Mouse (Mus musculus): ENCODE results near the gene Tmem199. TPM values are rescaled to one million over a fixed set of nuclear protein-coding genes. Genes with fewer than 3 reads are reported as not detected.
A peak's percentile ranks its signal among the peaks of the same experiment; 100 is the strongest.

Tmem199 gene
- polyA plus RNA-seq, 1 experiment from 2014 or later = 30.1 TPM

DNA sequence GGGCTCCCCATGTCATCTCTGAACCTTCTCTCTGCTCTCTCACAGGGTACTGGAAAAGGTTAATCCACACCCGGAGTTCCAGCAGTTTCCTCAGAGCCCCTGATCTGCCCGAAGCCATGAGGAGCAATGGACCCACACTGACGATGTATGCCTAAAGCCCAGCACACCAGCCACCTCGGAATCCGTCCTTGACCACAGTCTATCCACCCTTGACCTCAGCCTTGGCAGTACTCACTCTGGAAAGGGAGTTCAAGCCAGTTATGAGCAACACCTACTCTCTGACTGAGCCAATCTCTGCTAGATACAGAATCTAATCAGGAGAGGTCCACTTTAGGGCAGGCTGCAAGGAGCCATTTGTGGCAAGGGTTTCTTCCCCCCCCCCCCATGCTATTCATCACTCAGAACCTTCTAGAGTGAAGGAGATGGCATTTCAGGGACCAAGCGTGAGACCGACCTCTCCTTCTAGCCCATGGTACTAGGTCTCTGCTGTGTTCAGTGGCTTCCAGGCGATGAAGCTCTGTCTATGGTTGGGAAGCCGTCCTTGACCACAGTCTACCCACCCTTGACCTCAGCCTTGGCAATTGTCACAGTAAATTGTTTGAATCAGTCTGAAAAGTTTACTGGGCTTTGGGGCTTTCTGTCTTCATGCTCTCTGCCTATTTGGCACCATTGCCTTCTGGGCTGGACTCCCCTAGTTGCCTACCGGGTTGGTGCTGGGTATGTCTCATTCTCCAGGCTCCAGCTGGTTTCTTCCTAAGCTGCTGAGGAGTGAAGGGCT lies 40.5 kb downstream of the Tmem199 start:
- no peak for ATAC-seq (ENCODE audit: low read depth)
- Histone ChIP-seq H3K4me2 (no peak overlapping the region), H3K9me3 (replicated peaks) (no peaks in the 10 kb centered on the region), H3K27ac (no peak overlapping the region), H3K36me3 (no peaks in the 10 kb centered on the region), H3K4me1 (replicated peaks) (peaks cover 7% of the 10 kb centered on the region), H3K4me3 (replicated peaks) (no peak overlapping the region), H3K27me3 (no peaks in the 10 kb centered on the region), H3K9ac (no peak overlapping the region)
- no peak for DNase-seq
- 60% methylated on average over 10 of the region's 10 CpGs for WGBS (ENCODE audit: insufficient replicate concordance)

DNA sequence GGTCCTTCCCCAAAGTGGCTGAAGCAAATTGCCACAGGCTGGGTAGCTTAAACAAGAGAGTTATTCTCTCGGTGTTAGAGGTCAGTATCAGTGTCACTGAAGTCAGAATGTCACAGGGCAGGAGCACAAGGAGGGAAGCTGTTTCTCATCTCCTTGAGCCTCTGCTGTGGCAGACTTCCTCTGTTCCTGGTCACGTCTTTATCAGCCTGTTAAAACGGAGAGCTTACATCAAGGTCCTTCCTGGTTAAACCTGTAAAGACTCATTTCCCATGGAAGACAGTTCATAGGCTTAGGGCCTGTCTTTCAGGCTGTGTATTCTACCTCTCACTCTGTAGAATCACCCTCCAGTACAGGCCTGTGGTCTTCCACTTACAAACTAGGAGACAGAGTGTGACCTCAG lies 44.0 kb downstream of the Tmem199 start:
- no peaks in the 10 kb centered on the region for H3K9me3 ChIP-seq (replicated peaks)
- no peak for DNase-seq
- H3K4me1 ChIP-seq (replicated peaks) = peaks cover 43% of the 10 kb centered on the region
- H3K27ac ChIP-seq = no peak overlapping the region
- no peak overlapping the region for H3K4me3 ChIP-seq (replicated peaks)
- no peak overlapping the region for H3K4me2 ChIP-seq
- WGBS (ENCODE audit: insufficient replicate concordance) = 23% methylated on average over 3 of the region's 3 CpGs
- H3K36me3 ChIP-seq = no peaks in the 10 kb centered on the region
- no peak for ATAC-seq (ENCODE audit: low read depth)
- no peak overlapping the region for H3K9ac ChIP-seq
- no peaks in the 10 kb centered on the region for H3K27me3 ChIP-seq

DNA sequence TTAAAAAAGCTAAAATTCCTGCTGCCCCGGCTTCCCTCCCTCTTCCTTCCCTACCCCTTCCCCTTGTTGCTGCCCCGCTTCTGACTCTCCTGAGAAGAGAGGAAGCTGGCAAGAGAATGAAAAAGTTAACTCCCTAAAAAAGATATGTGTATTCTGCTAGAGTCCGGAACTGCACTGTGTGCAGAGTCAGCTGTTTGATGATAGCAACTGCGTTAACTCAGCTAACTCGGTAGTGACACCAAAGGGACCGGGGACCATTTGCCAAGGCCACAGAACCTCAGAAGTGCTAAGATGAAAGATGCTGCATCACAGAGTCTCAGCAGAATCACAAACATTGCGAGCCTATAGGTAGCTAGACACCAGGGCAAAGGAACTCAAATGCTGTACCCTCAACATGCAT lies 44.5 kb downstream of the Tmem199 start:
- Histone ChIP-seq H3K4me1 (replicated peaks) (peaks cover 43% of the 10 kb centered on the region), H3K9me3 (replicated peaks) (no peaks in the 10 kb centered on the region), H3K36me3 (no peaks in the 10 kb centered on the region), H3K4me2 (no peak overlapping the region), H3K4me3 (replicated peaks) (no peak overlapping the region), H3K9ac (no peak overlapping the region), H3K27me3 (no peaks in the 10 kb centered on the region), H3K27ac (no peak overlapping the region)
- ATAC-seq (ENCODE audit: low read depth) (no peak), DNase-seq (no peak)
- 59% methylated on average over 7 of the region's 7 CpGs for WGBS (ENCODE audit: insufficient replicate concordance)

DNA sequence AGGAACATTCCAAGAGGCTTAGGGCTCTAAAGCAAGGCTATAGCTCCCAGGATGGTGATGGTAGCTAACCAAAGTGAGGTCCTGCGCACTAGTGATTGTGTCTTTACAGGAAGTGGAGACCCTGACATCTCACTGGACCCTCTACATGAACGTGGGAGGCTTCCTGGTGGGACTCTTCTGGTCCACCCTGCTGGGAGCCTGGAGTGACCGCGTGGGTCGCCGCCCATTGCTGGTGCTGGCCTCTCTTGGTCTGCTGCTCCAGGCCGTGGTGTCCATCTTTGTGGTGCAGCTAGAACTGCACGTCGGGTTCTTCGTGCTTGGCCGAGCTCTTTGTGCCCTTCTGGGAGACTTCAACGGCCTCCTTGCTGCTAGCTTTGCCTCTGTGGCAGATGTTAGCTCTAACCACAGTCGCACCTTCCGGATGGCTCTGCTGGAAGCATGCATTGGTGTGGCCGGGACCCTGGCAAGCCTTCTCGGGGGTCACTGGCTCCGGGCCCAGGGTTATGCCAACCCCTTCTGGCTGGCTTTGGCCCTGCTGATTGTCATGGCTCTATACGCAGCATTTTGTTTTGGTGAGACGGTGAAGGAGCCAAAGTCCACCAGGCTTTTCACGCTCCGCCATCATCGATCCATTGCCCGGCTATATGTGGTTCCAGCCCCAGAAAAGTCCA lies 45.6 kb downstream of the Tmem199 start:
- H3K4me2 ChIP-seq = peak overlapping the region; percentile 87
- 66% methylated on average over 23 of the region's 23 CpGs for WGBS (ENCODE audit: insufficient replicate concordance)
- peak overlapping the region; percentile 65 for H3K4me3 ChIP-seq (replicated peaks)
- H3K9me3 ChIP-seq (replicated peaks) = peaks cover 4% of the 10 kb centered on the region; the same call in 1 of the 2 replicates
- ATAC-seq (ENCODE audit: low read depth) = peak; percentile 6; the same call in 1 of the 2 replicates
- no peak overlapping the region for H3K27ac ChIP-seq
- H3K9ac ChIP-seq = peak overlapping the region; percentile 74; the same call in 1 of the 2 replicates
- DNase-seq = no peak
- H3K27me3 ChIP-seq = no peaks in the 10 kb centered on the region
- H3K4me1 ChIP-seq (replicated peaks) = peaks cover 43% of the 10 kb centered on the region
- H3K36me3 ChIP-seq = no peaks in the 10 kb centered on the region

DNA sequence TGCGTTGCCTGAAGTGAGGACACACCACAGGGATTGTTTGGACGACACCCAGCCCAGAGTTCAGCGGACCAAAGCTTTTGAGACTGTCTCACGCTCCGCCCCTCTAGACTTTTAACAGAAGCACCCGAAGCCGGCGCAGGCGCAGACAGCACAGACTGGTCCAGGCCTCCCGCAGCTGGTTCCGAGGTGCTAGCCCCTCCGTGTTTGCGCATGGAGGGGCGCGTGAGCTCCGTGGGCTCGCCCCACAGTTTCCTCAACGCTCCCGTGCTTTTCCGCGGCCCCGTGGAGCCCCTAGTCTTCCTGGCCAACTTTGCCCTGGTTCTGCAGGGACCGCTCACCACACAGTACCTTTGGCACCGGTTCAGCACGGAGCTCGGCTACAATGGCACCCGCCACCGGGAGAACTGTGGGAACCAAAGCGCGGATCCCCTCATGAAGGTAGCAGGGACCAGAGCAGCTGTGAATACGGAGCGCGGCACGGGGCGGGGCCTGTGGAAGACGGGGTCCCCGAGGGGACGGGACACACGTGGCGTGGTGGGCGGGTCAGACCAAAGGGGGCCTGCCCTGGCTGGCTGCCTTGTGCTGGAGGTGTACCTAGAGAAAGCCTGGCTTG lies 46.3 kb downstream of the Tmem199 start, which contains the start of gene Slc46a1:
Gene Slc46a1, plus strand, starts transcription at position 130 of the 613 bp plus-strand sequence.
- H3K4me3 ChIP-seq (replicated peaks) = peak within 1 kb of the TSS; percentile 65
- no peaks in the 10 kb centered on the region for H3K36me3 ChIP-seq
- H3K9ac ChIP-seq = peak within 1 kb of the TSS; percentile 74
- peak within 1 kb of the TSS; percentile 87 for H3K4me2 ChIP-seq
- peak; percentile 84 for ATAC-seq (ENCODE audit: low read depth)
- under 1% methylated on average over 41 of the region's 41 CpGs for WGBS (ENCODE audit: insufficient replicate concordance)
- peaks cover 4% of the 10 kb centered on the region; the same call in 1 of the 2 replicates for H3K9me3 ChIP-seq (replicated peaks)
- H3K4me1 ChIP-seq (replicated peaks) = peaks cover 43% of the 10 kb centered on the region
- DNase-seq = peak; percentile 61
- peak within 1 kb of the TSS; percentile 75 for H3K27ac ChIP-seq
- H3K27me3 ChIP-seq = no peaks in the 10 kb centered on the region

DNA sequence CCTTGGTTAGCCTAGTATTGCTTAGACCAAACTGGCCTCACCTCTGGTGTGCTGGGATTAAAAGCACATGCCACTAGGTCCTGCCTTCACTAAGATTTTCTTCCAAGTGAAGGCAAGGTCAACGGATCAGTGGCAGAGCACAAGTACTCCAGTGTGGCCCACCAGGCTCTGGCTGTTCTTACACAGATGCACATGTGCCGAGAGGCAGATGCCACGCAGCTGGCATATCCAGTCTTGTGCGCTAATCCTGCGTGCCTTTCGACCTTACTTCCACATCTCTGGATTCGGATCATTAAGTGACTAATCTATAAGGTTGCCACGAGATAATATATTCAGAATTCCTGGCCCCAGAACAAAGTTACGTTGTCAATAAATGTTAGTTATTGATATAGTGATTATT lies 46.9 kb downstream of the Tmem199 start:
- no peak for ATAC-seq (ENCODE audit: low read depth)
- Histone ChIP-seq H3K4me1 (replicated peaks) (peaks cover 43% of the 10 kb centered on the region), H3K4me3 (replicated peaks) (peak overlapping the region; percentile 65), H3K36me3 (no peaks in the 10 kb centered on the region), H3K27me3 (no peaks in the 10 kb centered on the region), H3K27ac (no peak overlapping the region), H3K9ac (no peak overlapping the region), H3K9me3 (replicated peaks) (peaks cover 4% of the 10 kb centered on the region; the same call in 1 of the 2 replicates), H3K4me2 (peak overlapping the region; percentile 87)
- WGBS (ENCODE audit: insufficient replicate concordance) = 45% methylated on average over 9 of the region's 9 CpGs
- DNase-seq = no peak

DNA sequence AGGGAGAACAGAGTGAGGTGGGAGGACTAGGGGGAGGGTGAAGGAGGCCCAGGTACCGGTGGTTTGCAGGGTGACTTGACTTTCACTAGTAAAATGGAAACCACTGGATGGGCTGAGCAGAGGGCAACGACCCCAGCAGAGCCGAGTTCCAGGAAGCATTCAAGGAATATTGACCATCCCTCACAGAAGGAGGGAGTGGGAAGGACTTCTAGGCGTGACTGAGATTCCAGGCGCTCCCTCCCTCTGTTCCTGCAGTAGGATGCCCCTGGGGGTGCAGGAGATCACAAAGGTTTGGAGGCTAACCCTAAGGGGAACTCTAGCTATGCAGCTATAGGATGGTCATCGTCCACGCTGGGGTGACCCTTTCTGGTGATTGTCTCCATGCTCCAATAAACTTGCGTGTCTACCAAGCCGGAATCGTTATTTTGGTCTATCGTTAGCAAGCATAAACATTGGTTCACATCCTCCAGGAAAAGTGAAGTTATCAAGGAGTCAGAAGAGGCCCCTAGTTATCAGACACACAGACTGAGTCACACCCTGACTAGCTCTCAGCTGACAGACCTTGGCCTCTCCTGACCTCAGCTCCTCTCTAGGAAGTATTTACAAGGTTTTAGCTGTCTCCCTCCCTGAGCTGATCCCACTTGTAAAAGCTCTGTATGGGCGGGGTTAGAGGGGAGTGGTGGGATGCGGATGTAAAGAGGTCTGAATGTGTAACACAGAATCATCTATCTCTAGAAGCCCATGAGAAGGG lies 48.5 kb downstream of the Tmem199 start:
- ATAC-seq (ENCODE audit: low read depth) (no peak), DNase-seq (no peak)
- H3K9ac ChIP-seq = 0 out of 2 replicates have a peak overlapping the region, but pooled peaks have one; percentile 20
- H3K4me2 ChIP-seq = peak overlapping the region; percentile 23
- WGBS (ENCODE audit: insufficient replicate concordance) = 40% methylated on average over 13 of the region's 13 CpGs
- H3K4me3 ChIP-seq (replicated peaks) = no peak overlapping the region
- no peaks in the 10 kb centered on the region; the same call in 1 of the 2 replicates for H3K27me3 ChIP-seq
- H3K36me3 ChIP-seq = no peaks in the 10 kb centered on the region
- H3K27ac ChIP-seq = no peak overlapping the region
- peaks cover 43% of the 10 kb centered on the region for H3K4me1 ChIP-seq (replicated peaks)
- peaks cover 4% of the 10 kb centered on the region; the same call in 1 of the 2 replicates for H3K9me3 ChIP-seq (replicated peaks)

DNA sequence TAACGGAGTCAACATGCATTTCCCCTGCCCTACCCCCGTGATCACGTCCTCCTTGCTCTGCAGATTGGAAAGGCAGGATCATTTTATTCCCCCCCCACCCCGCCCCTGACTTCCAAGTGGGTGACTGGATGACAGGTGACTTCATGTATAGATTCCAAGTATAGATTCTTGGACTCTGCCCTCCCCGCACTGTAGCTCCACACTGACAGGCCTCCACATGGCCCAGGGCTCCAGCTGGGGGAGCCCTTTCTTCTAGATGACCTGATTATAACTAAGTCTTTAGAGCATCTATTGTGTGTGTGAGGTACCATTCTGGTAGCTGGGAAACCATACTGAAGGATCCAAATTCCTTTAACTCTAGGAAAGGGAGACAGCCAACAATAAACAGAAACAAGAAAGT lies 49.3 kb downstream of the Tmem199 start:
- no peaks in the 10 kb centered on the region; the same call in 1 of the 2 replicates for H3K27me3 ChIP-seq
- ATAC-seq (ENCODE audit: low read depth) = no peak
- H3K9me3 ChIP-seq (replicated peaks) = peaks cover 4% of the 10 kb centered on the region; the same call in 1 of the 2 replicates
- H3K4me2 ChIP-seq = no peak overlapping the region
- no peak overlapping the region for H3K27ac ChIP-seq
- H3K4me3 ChIP-seq (replicated peaks) = no peak overlapping the region
- H3K4me1 ChIP-seq (replicated peaks) = peaks cover 43% of the 10 kb centered on the region
- no peak for DNase-seq
- WGBS (ENCODE audit: insufficient replicate concordance) = 74% methylated on average over 5 of the region's 5 CpGs
- no peak overlapping the region for H3K9ac ChIP-seq
- no peaks in the 10 kb centered on the region for H3K36me3 ChIP-seq

DNA sequence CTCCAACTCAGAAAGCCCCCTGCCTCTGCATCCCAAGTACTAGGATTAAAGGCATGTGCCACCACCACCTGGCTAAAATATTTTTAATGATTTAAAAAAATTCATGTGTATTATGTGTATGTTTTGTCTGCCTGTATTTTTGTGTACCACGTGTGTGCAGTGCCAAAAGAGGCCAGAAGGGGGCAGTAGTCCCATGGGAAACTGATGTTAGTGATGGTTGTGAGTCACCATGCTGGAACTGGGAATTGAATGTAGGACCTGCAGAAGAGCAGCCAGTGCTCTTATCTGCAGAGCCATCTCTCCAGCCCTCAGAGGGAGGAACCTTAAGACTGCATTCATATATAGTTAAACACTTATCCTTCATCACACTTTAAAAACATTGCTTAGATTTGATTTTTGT lies 50.1 kb downstream of the Tmem199 start:
- DNase-seq (no peak), ATAC-seq (ENCODE audit: low read depth) (no peak)
- 58% methylated on average over 1 of the region's 1 CpGs for WGBS (ENCODE audit: insufficient replicate concordance)
- Histone ChIP-seq H3K9me3 (replicated peaks) (peaks cover 4% of the 10 kb centered on the region; the same call in 1 of the 2 replicates), H3K36me3 (no peaks in the 10 kb centered on the region), H3K27me3 (no peaks in the 10 kb centered on the region; the same call in 1 of the 2 replicates), H3K27ac (no peak overlapping the region), H3K9ac (no peak overlapping the region), H3K4me1 (replicated peaks) (peaks cover 40% of the 10 kb centered on the region), H3K4me2 (no peak overlapping the region), H3K4me3 (replicated peaks) (no peak overlapping the region)

DNA sequence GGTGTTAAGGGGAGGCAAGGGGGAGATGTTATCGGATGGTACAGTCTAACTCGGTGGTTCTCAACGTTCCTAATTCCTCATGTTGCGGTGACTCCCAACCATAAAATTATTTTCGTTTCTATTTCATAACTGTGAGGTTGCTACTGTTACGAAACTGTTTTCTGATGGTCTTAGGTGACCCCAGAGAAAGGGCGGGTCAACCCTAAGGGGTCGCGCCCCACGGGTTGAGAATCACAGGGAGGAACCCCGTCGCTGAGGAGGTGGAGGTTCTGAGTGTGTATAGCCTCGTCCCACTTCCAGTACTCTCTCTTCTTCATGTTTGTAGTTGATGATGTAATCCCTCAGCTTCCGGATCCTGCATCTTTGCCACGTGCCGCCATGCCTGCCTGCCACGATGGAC lies 53.2 kb downstream of the Tmem199 start:
- 67% methylated on average over 17 of the region's 17 CpGs for whole genome bisulfite sequencing (ENCODE audit: insufficient replicate concordance)
- Histone ChIP-seq H3K27me3 (peaks cover 3% of the 10 kb centered on the region; the same call in 1 of the 2 replicates), H3K4me3 (replicated peaks) (no peak overlapping the region), H3K36me3 (no peaks in the 10 kb centered on the region), H3K9me3 (replicated peaks) (peaks cover 4% of the 10 kb centered on the region; the same call in 1 of the 2 replicates), H3K4me2 (no peak overlapping the region), H3K4me1 (replicated peaks) (peaks cover 12% of the 10 kb centered on the region), H3K9ac (no peak overlapping the region), H3K27ac (no peak overlapping the region)
- ATAC-seq (ENCODE audit: low read depth) (no peak), DNase-seq (no peak)

Data from liver, embryonic 13.5 days (tissue).